Mouse (Mus musculus) thymus, postnatal 36 days (tissue): ENCODE data around the gene Maml1.

Source experiments
- DNase-seq, 2 experiments: peaks; one replicate each; pipeline ENCODE4 v3.0.0; 2022; ENCODE audit warnings: mixed read lengths in 2 of 2

The Maml1 gene

DNA sequence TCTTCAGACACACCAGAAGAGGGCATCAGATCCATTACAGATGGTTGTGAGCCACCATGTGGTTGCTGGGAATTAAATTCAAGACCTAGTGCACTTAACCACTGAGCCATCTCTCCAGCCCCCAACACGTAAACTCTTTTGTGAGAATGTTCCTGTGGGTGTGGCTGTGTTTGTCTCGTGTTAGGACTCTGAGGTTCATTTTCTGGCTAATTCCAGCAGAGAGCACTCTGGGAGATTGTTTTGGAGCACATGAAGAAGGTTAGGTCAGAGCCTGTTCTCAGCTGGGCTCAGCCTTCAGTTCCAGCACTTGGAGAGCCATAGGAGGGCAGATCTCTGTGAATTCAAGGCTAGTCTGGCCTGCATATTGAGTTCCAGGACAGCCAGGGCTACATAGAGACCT lies 72.3 kb downstream of the Maml1 start:
- no peak for DNase-seq

GRCm38 (mm10) chr11:50217811-50218210 lies 74.3 kb downstream of the Maml1 start:
- no peak for DNase-seq

DNA sequence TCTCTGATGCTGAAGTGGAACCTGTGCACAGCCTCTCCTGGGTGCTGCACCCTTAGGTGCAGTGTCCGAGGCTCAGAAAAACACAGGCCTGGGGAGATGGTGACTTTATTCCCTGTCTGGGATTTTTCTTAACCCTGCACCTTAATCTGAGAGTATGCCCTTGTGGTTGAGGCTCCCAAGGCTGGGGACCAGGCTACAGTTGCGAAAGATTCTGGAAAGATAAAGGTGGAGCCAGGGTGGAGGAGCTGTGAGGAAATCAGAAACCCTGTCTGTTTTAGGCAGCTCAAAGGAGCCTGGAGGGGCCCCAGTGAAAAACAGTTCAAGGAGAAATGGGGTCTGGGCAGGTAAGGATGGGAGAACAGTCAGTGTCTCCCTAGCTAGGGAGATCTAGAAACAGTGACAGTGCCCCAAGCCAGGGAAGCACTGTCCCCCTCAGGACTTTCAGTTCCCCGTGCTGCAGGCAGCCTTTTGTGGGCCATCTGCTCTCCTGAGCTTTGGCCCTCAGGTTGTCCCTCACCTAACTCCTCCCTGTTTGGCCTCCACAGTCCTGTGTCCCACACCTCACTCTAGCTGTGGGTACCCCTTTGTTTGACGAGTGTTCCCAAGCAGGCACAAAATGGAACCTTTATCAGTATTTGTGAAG lies 75.3 kb downstream of the Maml1 start:
- no peak for DNase-seq

DNA sequence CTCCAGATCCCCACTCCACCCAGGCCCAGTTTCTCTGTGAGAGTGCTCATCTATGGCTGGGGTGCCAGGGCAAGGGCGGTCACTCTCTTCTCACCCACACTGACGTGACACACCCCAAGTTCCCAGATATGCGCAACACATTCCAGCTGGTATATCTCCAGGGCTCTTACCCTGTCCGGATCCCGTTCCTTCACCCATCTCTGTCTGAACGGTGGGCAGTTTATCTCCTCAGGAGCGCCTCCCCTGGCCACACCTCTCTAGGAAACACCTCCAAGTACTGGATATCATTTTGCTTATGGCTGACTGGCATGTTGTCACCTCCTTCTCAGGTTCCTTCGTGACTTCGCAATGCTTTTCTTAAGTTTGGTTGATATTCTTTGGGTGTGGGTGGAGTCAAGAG lies 76.5 kb downstream of the Maml1 start:
- no peak for DNase-seq

DNA sequence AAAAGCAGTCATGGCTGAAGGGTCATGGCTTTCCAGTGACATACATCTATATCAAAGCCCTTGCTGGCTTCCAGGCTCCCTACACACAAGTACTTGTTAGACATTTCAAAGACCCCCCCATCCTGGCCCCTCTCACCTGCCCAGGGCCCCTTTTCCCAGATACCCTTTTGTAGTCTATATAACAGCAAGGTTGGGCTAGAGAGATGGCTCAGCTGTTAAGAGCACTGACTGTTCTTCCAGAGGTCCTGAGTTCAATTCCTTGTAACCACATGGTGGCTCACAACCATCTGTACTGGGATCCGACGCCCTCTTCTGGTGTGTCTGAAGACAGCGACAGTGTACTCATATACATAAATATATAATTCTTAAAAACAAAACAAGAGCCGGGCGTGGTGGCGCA lies 77.5 kb downstream of the Maml1 start:
- no peak for DNase-seq

- DNase-seq = no peak
Measured at GRCm38 (mm10) chr11:50212848-50213758, 79.0 kb downstream of the Maml1 start.

GRCm38 (mm10) chr11:50212060-50212739 lies 79.9 kb downstream of the Maml1 start:
- no peak for DNase-seq

- DNase-seq = no peak
Measured at GRCm38 (mm10) chr11:50211322-50212059, 80.6 kb downstream of the Maml1 start.

DNA sequence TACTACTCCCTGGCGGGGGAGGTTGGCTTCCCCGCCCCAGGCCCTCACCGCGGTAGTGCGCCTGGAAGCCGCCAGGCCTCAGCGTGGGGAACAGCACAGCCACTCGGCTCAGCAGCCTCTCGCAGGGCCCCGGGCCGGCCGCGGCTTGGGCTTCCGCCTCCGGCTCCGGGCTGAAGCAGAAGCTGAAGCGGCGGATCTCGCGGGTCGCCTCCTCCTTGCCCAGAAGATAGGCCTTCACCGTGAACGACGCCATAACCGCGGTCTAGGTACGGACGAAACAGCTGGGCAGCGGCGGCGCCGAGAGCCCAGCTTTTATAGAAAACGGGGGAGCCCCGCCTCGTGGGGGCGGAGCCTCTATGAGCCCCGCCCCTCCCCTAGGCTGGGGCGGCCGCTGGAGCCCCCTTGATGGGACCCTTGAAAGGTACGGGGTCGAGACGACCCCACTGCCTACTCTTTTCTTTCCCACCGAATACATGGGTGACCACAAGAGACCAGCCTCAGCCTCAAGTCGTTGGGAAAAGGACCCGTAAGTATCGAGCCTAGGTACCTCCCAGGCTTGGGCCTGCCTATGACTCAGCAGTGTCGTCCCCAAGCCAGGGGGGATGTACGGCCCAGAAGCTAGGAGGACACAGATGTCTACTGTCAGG lies 81.5 kb downstream of the Maml1 start, which contains the start of the genes Sqstm1 and Mgat4b:
Gene Sqstm1, minus strand, starts transcription at position 323 of the 647 bp plus-strand sequence.
Gene Mgat4b, plus strand, starts transcription at position 386 of the 647 bp plus-strand sequence.
- DNase-seq = peak; percentile 80 to 82

- DNase-seq = peak; percentile 91 to 93
Measured at GRCm38 (mm10) chr11:50210101-50210504, 82.0 kb downstream of the Maml1 start.

- no peak for DNase-seq
Measured at GRCm38 (mm10) chr11:50208039-50208438, 84.1 kb downstream of the Maml1 start.

- DNase-seq = no peak
Measured at GRCm38 (mm10) chr11:50207344-50207743, 84.8 kb downstream of the Maml1 start.

- no peak for DNase-seq
Measured at GRCm38 (mm10) chr11:50206037-50206436, 86.1 kb downstream of the Maml1 start.
